ENCODE assay signal across 10 mouse cellular contexts in genomic region chr5:100526164-100526563, GRCm38 (mm10). TPM values are rescaled to one million over a fixed set of nuclear protein-coding genes. Genes with fewer than 3 reads are reported as not detected.
DNase-seq lines count a peak whose midpoint lies in the region; ATAC-seq and TF ChIP-seq lines count a peak whose summit lies in the region.
"Had no signal": no experiment of that assay in that cellular context is flagged by ENCODE, and none has a peak within 500 bp of the region (broad histone marks: within the 10 kb centered on the region; RNA-seq: fewer than 3 reads in every experiment).

No protein-coding gene starts in this region.

- no peaks in the 10 kb centered on the region for H3K9me3 ChIP-seq in intestine, embryonic 15.5 days
- no peaks in the 10 kb centered on the region for H3K9me3 ChIP-seq in intestine, embryonic 16.5 days (ENCODE audit: control insufficient read depth, low read length)
- H3K9me3 ChIP-seq in E14TG2a.4 (ENCODE audit: low read length) = peaks cover 100% of the 10 kb centered on the region
- no peaks in the 10 kb centered on the region for H3K9me3 ChIP-seq in forebrain, embryonic 14.5 days (replicated peaks; ENCODE audit: control insufficient read depth, low read length)
- H3K9me3 ChIP-seq: neural tube, embryonic 12.5 days had no signal

- no peak overlapping the region for H3K4me2 ChIP-seq in intestine, embryonic 15.5 days (replicated peaks)
- H3K4me2 ChIP-seq in intestine, embryonic 16.5 days (ENCODE audit: low read depth, low read length) = no peak overlapping the region
- no peak overlapping the region for H3K4me2 ChIP-seq in forebrain, embryonic 14.5 days (ENCODE audit: low read length)
- H3K4me2 ChIP-seq: neural tube, embryonic 12.5 days had no signal

- H3K27me3 ChIP-seq in intestine, embryonic 15.5 days (replicated peaks) = no peaks in the 10 kb centered on the region
- H3K27me3 ChIP-seq in intestine, embryonic 16.5 days (replicated peaks; ENCODE audit: control insufficient read depth, insufficient read depth, low read length) = no peaks in the 10 kb centered on the region
- no peaks in the 10 kb centered on the region for H3K27me3 ChIP-seq in E14TG2a.4 (ENCODE audit: insufficient read depth, low read length)
- H3K27me3 ChIP-seq in forebrain, embryonic 14.5 days (replicated peaks; ENCODE audit: control insufficient read depth, insufficient read depth, low read length) = no peaks in the 10 kb centered on the region
- H3K27me3 ChIP-seq: neural tube, embryonic 12.5 days had no signal

- H3K9ac ChIP-seq in intestine, embryonic 15.5 days = no peak overlapping the region
- no peak overlapping the region for H3K9ac ChIP-seq in intestine, embryonic 16.5 days (ENCODE audit: low read depth, low read length)
- H3K9ac ChIP-seq in forebrain, embryonic 14.5 days (ENCODE audit: low read length) = no peak overlapping the region
- H3K9ac ChIP-seq: neural tube, embryonic 12.5 days had no signal

- no peaks in the 10 kb centered on the region for H3K4me1 ChIP-seq in intestine, embryonic 15.5 days (replicated peaks)
- no peaks in the 10 kb centered on the region for H3K4me1 ChIP-seq in intestine, embryonic 16.5 days (ENCODE audit: control insufficient read depth, insufficient read depth, low read length)
- no peaks in the 10 kb centered on the region for H3K4me1 ChIP-seq in E14TG2a.4 (replicated peaks; ENCODE audit: low read depth, low read length)
- no peaks in the 10 kb centered on the region for H3K4me1 ChIP-seq in forebrain, embryonic 14.5 days (ENCODE audit: control insufficient read depth, insufficient read depth, low read length)
- H3K4me1 ChIP-seq: neural tube, embryonic 12.5 days had no signal

- H3K27ac ChIP-seq in intestine, embryonic 15.5 days = no peak overlapping the region
- no peak overlapping the region for H3K27ac ChIP-seq in intestine, embryonic 16.5 days (ENCODE audit: low read length)
- H3K27ac ChIP-seq in forebrain, embryonic 14.5 days (ENCODE audit: low read depth, low read length) = no peak overlapping the region
- H3K27ac ChIP-seq: neural tube, embryonic 12.5 days had no signal

- 66% methylated on average over 7 of the region's 7 CpGs for WGBS in intestine, embryonic 15.5 days
- WGBS in intestine, embryonic 16.5 days = 69% methylated on average over 7 of the region's 7 CpGs
- WGBS in forebrain, embryonic 14.5 days = 91% methylated on average over 7 of the region's 7 CpGs

- H3K36me3 ChIP-seq in intestine, embryonic 15.5 days = peaks cover 13% of the 10 kb centered on the region
- 0 out of 2 replicates have a peak, but pooled peaks cover 7% of the 10 kb centered on the region for H3K36me3 ChIP-seq in intestine, embryonic 16.5 days (ENCODE audit: control insufficient read depth, insufficient read depth, low read length)
- H3K36me3 ChIP-seq in E14TG2a.4 (ENCODE audit: insufficient read depth, low read length) = peaks cover 94% of the 10 kb centered on the region
- H3K36me3 ChIP-seq in forebrain, embryonic 14.5 days (ENCODE audit: control insufficient read depth, insufficient read depth, low read length) = peaks cover 35% of the 10 kb centered on the region

- DNase-seq in heart, postnatal 4 days = peak; percentile 39
- peak; percentile 49 for DNase-seq in thymus, postnatal 4 days
- no peak for DNase-seq in forebrain, embryonic 14.5 days (ENCODE audit: low spot score)

- 0 out of 2 replicates have a peak, but pooled peaks have one; percentile 12 for ATAC-seq in intestine, embryonic 15.5 days
- ATAC-seq in intestine, embryonic 16.5 days = no peak
- ATAC-seq in megakaryocyte, adult 5-6 weeks (ENCODE audit: poor library complexity, severe bottlenecking) = peak; percentile 98
- ATAC-seq in erythroid progenitor cell, adult 5-6 weeks (replicated peaks; ENCODE audit: low FRiP score, poor library complexity, severe bottlenecking) = no peak
- ATAC-seq in forebrain, embryonic 14.5 days = no peak

- H3K4me3 ChIP-seq in intestine, embryonic 15.5 days (replicated peaks) = no peak overlapping the region
- no peak overlapping the region for H3K4me3 ChIP-seq in intestine, embryonic 16.5 days (ENCODE audit: low read length)
- 0 out of 2 replicates have a peak overlapping the region, but pooled peaks have one; percentile 29 for H3K4me3 ChIP-seq in E14TG2a.4 (replicated peaks; ENCODE audit: low read length)
- no peak overlapping the region for H3K4me3 ChIP-seq in forebrain, embryonic 14.5 days (ENCODE audit: low read depth, low read length)
- H3K4me3 ChIP-seq: erythroblast, embryonic 14.5 days; neural tube, embryonic 12.5 days had no signal

- TF ChIP-seq CTCF in E14TG2a.4 (conservative IDR thresholded peaks at IDR 0.05; ENCODE audit: low read length) = no peak

RNA-seq across cellular contexts. Expression of gene Cops4, which starts 8.1 kb away (rescaled TPM):
- 164 and 170 TPM in 2 replicates for polyA plus RNA-seq in intestine, embryonic 15.5 days (2015; fragmentation: Nextera tagmentation; extraction: Ambion mirVana)
- 151 and 164 TPM in 2 replicates for polyA plus RNA-seq in intestine, embryonic 16.5 days (2015; fragmentation: Nextera tagmentation; extraction: Ambion mirVana)
- total RNA-seq in heart, postnatal 4 days (2021) = 10 to 100 TPM; 91.8 to 92.3 TPM
- total RNA-seq in megakaryocyte, adult 5-6 weeks (2015) = 45.6 and 56.6 TPM in 2 replicates
- total RNA-seq in megakaryocyte, adult 5-6 weeks (2017) = 81.4 and 81.5 TPM in 2 replicates
- total RNA-seq in erythroid progenitor cell, adult 5-6 weeks (2015; ENCODE audit: low replicate concordance) = 17.2 and 29.6 TPM in 2 replicates
- total RNA-seq in erythroid progenitor cell, adult 5-6 weeks (2017; ENCODE audit: low replicate concordance) = 28.4 and 53.8 TPM in 2 replicates
- polyA plus RNA-seq in forebrain, embryonic 14.5 days (2014; fragmentation: Nextera tagmentation; extraction: Ambion mirVana) = 203 and 211 TPM in 2 replicates

RNA-seq across cellular contexts. Expression of gene Lin54, which starts 25.7 kb away (rescaled TPM):
- 12.0 and 13.1 TPM in 2 replicates for polyA plus RNA-seq in intestine, embryonic 15.5 days (2015; fragmentation: Nextera tagmentation; extraction: Ambion mirVana)
- 10.2 and 10.7 TPM in 2 replicates for polyA plus RNA-seq in intestine, embryonic 16.5 days (2015; fragmentation: Nextera tagmentation; extraction: Ambion mirVana)
- total RNA-seq in heart, postnatal 4 days (2021) = 10 to 100 TPM; 20.7 to 20.9 TPM
- total RNA-seq in megakaryocyte, adult 5-6 weeks (2015) = 36.7 and 39.9 TPM in 2 replicates
- total RNA-seq in megakaryocyte, adult 5-6 weeks (2017) = 42.2 and 45.1 TPM in 2 replicates
- total RNA-seq in erythroid progenitor cell, adult 5-6 weeks (2015; ENCODE audit: low replicate concordance) = 68.8 and 122 TPM in 2 replicates
- total RNA-seq in erythroid progenitor cell, adult 5-6 weeks (2017; ENCODE audit: low replicate concordance) = 66.7 and 88.1 TPM in 2 replicates
- 9.8 and 10.5 TPM in 2 replicates for polyA plus RNA-seq in forebrain, embryonic 14.5 days (2014; fragmentation: Nextera tagmentation; extraction: Ambion mirVana)

RNA-seq across cellular contexts. Expression of gene Plac8, which starts 45.9 kb away (rescaled TPM):
- polyA plus RNA-seq in intestine, embryonic 15.5 days (2015; fragmentation: Nextera tagmentation; extraction: Ambion mirVana) = 349 and 408 TPM in 2 replicates
- polyA plus RNA-seq in intestine, embryonic 16.5 days (2015; fragmentation: Nextera tagmentation; extraction: Ambion mirVana) = 438 and 445 TPM in 2 replicates
- total RNA-seq in heart, postnatal 4 days (2021) = 1 to 10 TPM; 2.8 to 3.0 TPM
- 1,942 and 2,045 TPM in 2 replicates for total RNA-seq in megakaryocyte, adult 5-6 weeks (2015)
- 1,369 and 1,731 TPM in 2 replicates for total RNA-seq in megakaryocyte, adult 5-6 weeks (2017)
- 276 and 360 TPM in 2 replicates for total RNA-seq in erythroid progenitor cell, adult 5-6 weeks (2015; ENCODE audit: low replicate concordance)
- 160 and 183 TPM in 2 replicates for total RNA-seq in erythroid progenitor cell, adult 5-6 weeks (2017; ENCODE audit: low replicate concordance)
- polyA plus RNA-seq in forebrain, embryonic 14.5 days (2014; fragmentation: Nextera tagmentation; extraction: Ambion mirVana) = 0.31 and 0.41 TPM in 2 replicates

Comparison
In these comparisons a context has a peak if more than half of its experiments do, and no peak if none do; other contexts are left out.
1. ATAC-seq: peak in intestine, embryonic 15.5 days (single experiment) and megakaryocyte, adult 5-6 weeks (single experiment); none in intestine, embryonic 16.5 days (single experiment), erythroid progenitor cell, adult 5-6 weeks (single experiment) and forebrain, embryonic 14.5 days (single experiment).
2. RNA of gene Plac8, which starts 45.9 kb away (total RNA-seq): 1,369 to 2,045 TPM in megakaryocyte, adult 5-6 weeks and 160 to 360 TPM in erythroid progenitor cell, adult 5-6 weeks; 2.8 to 3.0 TPM in heart, postnatal 4 days; every median in the first group is over 10 times any median in the second.